11 mouse cellular contexts compared by ENCODE assay signal in genomic region chr17:28326951-28327350, GRCm38 (mm10). TPM values are rescaled to one million over a fixed set of nuclear protein-coding genes. Genes with fewer than 3 reads are reported as not detected.
A peak's percentile ranks its signal among the peaks of the same experiment; 100 is the strongest.
DNase-seq lines count a peak whose midpoint lies in the region; ATAC-seq and TF ChIP-seq lines count a peak whose summit lies in the region.
"Had no signal": no experiment of that assay in that cellular context is flagged by ENCODE, and none has a peak within 500 bp of the region (broad histone marks: within the 10 kb centered on the region; RNA-seq: fewer than 3 reads in every experiment).

No protein-coding gene starts in this region.

- H3K27ac ChIP-seq in hindbrain, embryonic 10.5 days: peak overlapping the region; percentile 98
- H3K27ac ChIP-seq in hindbrain, embryonic 11.5 days (ENCODE audit: low read depth, low read length): no peak overlapping the region
- no peak overlapping the region; the same call in 1 of the 2 replicates for H3K27ac ChIP-seq in neural tube, embryonic 13.5 days (replicated peaks)
- H3K27ac ChIP-seq in intestine, embryonic 15.5 days: peak overlapping the region; percentile 96
- H3K27ac ChIP-seq in stomach, postnatal 0 days (replicated peaks): peak overlapping the region; percentile 98

- H3K4me3 ChIP-seq in hindbrain, embryonic 10.5 days: no peak overlapping the region
- no peak overlapping the region for H3K4me3 ChIP-seq in hindbrain, embryonic 11.5 days (ENCODE audit: low read depth, low read length)
- no peak overlapping the region for H3K4me3 ChIP-seq in neural tube, embryonic 13.5 days
- no peak overlapping the region for H3K4me3 ChIP-seq in intestine, embryonic 15.5 days (replicated peaks)
- no peak overlapping the region for H3K4me3 ChIP-seq in stomach, postnatal 0 days (ENCODE audit: low read depth, low read length)

- H3K27me3 ChIP-seq in hindbrain, embryonic 10.5 days (ENCODE audit: insufficient read depth, poor library complexity, severe bottlenecking): no peaks in the 10 kb centered on the region
- H3K27me3 ChIP-seq in hindbrain, embryonic 11.5 days (ENCODE audit: control insufficient read depth, insufficient read depth, low read length): no peaks in the 10 kb centered on the region
- no peaks in the 10 kb centered on the region for H3K27me3 ChIP-seq in neural tube, embryonic 13.5 days
- no peaks in the 10 kb centered on the region for H3K27me3 ChIP-seq in intestine, embryonic 15.5 days (replicated peaks)
- no peaks in the 10 kb centered on the region for H3K27me3 ChIP-seq in stomach, postnatal 0 days (ENCODE audit: control insufficient read depth, insufficient read depth, low read length)
- H3K27me3 ChIP-seq: megakaryocyte, embryonic 14.5 days had no signal

- H3K9me3 ChIP-seq in hindbrain, embryonic 10.5 days: peaks cover 6% of the 10 kb centered on the region; the same call in 1 of the 2 replicates
- no peaks in the 10 kb centered on the region for H3K9me3 ChIP-seq in hindbrain, embryonic 11.5 days (ENCODE audit: control insufficient read depth, low read length)
- H3K9me3 ChIP-seq in neural tube, embryonic 13.5 days: no peaks in the 10 kb centered on the region; the same call in 1 of the 2 replicates
- no peaks in the 10 kb centered on the region for H3K9me3 ChIP-seq in intestine, embryonic 15.5 days
- H3K9me3 ChIP-seq in stomach, postnatal 0 days (ENCODE audit: control insufficient read depth, low read length): no peaks in the 10 kb centered on the region

- peaks cover 45% of the 10 kb centered on the region for H3K4me1 ChIP-seq in hindbrain, embryonic 10.5 days (replicated peaks)
- peaks cover 2% of the 10 kb centered on the region; the same call in 1 of the 2 replicates for H3K4me1 ChIP-seq in hindbrain, embryonic 11.5 days (replicated peaks; ENCODE audit: control insufficient read depth, insufficient read depth, low read length)
- H3K4me1 ChIP-seq in neural tube, embryonic 13.5 days (replicated peaks): peaks cover 28% of the 10 kb centered on the region
- H3K4me1 ChIP-seq in intestine, embryonic 15.5 days (replicated peaks): peaks cover 24% of the 10 kb centered on the region
- peaks cover 6% of the 10 kb centered on the region; the same call in 1 of the 2 replicates for H3K4me1 ChIP-seq in stomach, postnatal 0 days (replicated peaks; ENCODE audit: control insufficient read depth, insufficient read depth)

- TF ChIP-seq EP300 in stomach, postnatal 0 days (optimal IDR thresholded peaks at IDR 0.05): no peak

- no peak for ATAC-seq in hindbrain, embryonic 11.5 days (ENCODE audit: low FRiP score)
- ATAC-seq in neural tube, embryonic 13.5 days (ENCODE audit: low read depth): no peak
- ATAC-seq in intestine, embryonic 15.5 days: no peak
- ATAC-seq in stomach, postnatal 0 days (ENCODE audit: low FRiP score, low TSS enrichment): no peak
- ATAC-seq in inflammation-experienced regulatory T-cells, adult 6 months: no peak
- ATAC-seq: activated CD4-positive, CD25-positive, alpha-beta regulatory T cell, adult 4 months had no signal

- peaks cover 77% of the 10 kb centered on the region for H3K36me3 ChIP-seq in hindbrain, embryonic 10.5 days
- 0 out of 2 replicates have a peak, but pooled peaks cover 3% of the 10 kb centered on the region for H3K36me3 ChIP-seq in hindbrain, embryonic 11.5 days (ENCODE audit: control insufficient read depth, insufficient read depth, low read length)
- peaks cover 40% of the 10 kb centered on the region for H3K36me3 ChIP-seq in neural tube, embryonic 13.5 days
- peaks cover 17% of the 10 kb centered on the region for H3K36me3 ChIP-seq in intestine, embryonic 15.5 days
- H3K36me3 ChIP-seq in stomach, postnatal 0 days (ENCODE audit: control insufficient read depth, insufficient read depth, low read length): peaks cover 11% of the 10 kb centered on the region

- WGBS in hindbrain, embryonic 10.5 days: 88% methylated on average over 3 of the region's 3 CpGs
- WGBS in hindbrain, embryonic 11.5 days: 81% methylated on average over 3 of the region's 3 CpGs
- WGBS in neural tube, embryonic 13.5 days: 85% methylated on average over 3 of the region's 3 CpGs
- 71% methylated on average over 3 of the region's 3 CpGs for WGBS in intestine, embryonic 15.5 days
- WGBS in stomach, postnatal 0 days: 76% methylated on average over 3 of the region's 3 CpGs

- no peak for DNase-seq in hindbrain, embryonic 10.5 days (ENCODE audit: low spot score)
- DNase-seq in hindbrain, embryonic 11.5 days (ENCODE audit: low spot score): no peak
- no peak for DNase-seq in neural tube, embryonic 10.5 days (ENCODE audit: extremely low spot score, low spot score)
- DNase-seq in stomach, postnatal 0 days (ENCODE audit: low spot score): no peak
- DNase-seq: cerebellum, adult 2 months; heart, adult 18-20 months had no signal

- no peak overlapping the region for H3K9ac ChIP-seq in hindbrain, embryonic 11.5 days (ENCODE audit: low read depth, low read length)
- H3K9ac ChIP-seq in neural tube, embryonic 13.5 days: peak overlapping the region; percentile 84
- H3K9ac ChIP-seq in intestine, embryonic 15.5 days: 0 out of 2 replicates have a peak overlapping the region, but pooled peaks have one; percentile 55
- H3K9ac ChIP-seq in stomach, postnatal 0 days (ENCODE audit: low read length): no peak overlapping the region

- TF ChIP-seq CTCF in stomach, postnatal 0 days (IDR thresholded peaks at IDR 0.05; ENCODE audit: low read depth): no peak

- H3K4me2 ChIP-seq in hindbrain, embryonic 11.5 days (replicated peaks; ENCODE audit: low read depth, low read length): no peak overlapping the region
- no peak overlapping the region for H3K4me2 ChIP-seq in neural tube, embryonic 13.5 days
- H3K4me2 ChIP-seq in intestine, embryonic 15.5 days (replicated peaks): peak overlapping the region; percentile 80; the same call in 1 of the 2 replicates
- H3K4me2 ChIP-seq in stomach, postnatal 0 days (replicated peaks; ENCODE audit: low read depth): no peak overlapping the region

RNA-seq across cellular contexts. Expression of gene Rpl10a, which starts 1.3 kb away (rescaled TPM):
- 439 and 483 TPM in 2 replicates for polyA plus RNA-seq in hindbrain, embryonic 10.5 days (2016; fragmentation: Nextera tagmentation; extraction: Ambion mirVana)
- polyA plus RNA-seq in hindbrain, embryonic 11.5 days (2014; fragmentation: Nextera tagmentation; extraction: Ambion mirVana): 445 and 475 TPM in 2 replicates
- polyA plus RNA-seq in neural tube, embryonic 13.5 days (2015; fragmentation: Nextera tagmentation; extraction: Ambion mirVana): 381 and 408 TPM in 2 replicates
- polyA plus RNA-seq in intestine, embryonic 15.5 days (2015; fragmentation: Nextera tagmentation; extraction: Ambion mirVana): 639 and 690 TPM in 2 replicates
- polyA plus RNA-seq in stomach, postnatal 0 days (2015; fragmentation: Nextera tagmentation; extraction: Ambion mirVana): 491 and 514 TPM in 2 replicates
- 100 to 1,000 TPM; 514 to 941 (median 691) TPM for polyA plus RNA-seq in inflammation-experienced regulatory T-cells, adult 6 months (2017; shearing (Covaris generic))

RNA-seq across cellular contexts. Expression of gene Fance, which starts 13.6 kb away (rescaled TPM):
- polyA plus RNA-seq in hindbrain, embryonic 10.5 days (2016; fragmentation: Nextera tagmentation; extraction: Ambion mirVana): 32.6 and 32.9 TPM in 2 replicates
- 18.7 and 22.5 TPM in 2 replicates for polyA plus RNA-seq in hindbrain, embryonic 11.5 days (2014; fragmentation: Nextera tagmentation; extraction: Ambion mirVana)
- polyA plus RNA-seq in neural tube, embryonic 13.5 days (2015; fragmentation: Nextera tagmentation; extraction: Ambion mirVana): 23.2 and 23.3 TPM in 2 replicates
- 22.7 and 29.8 TPM in 2 replicates for polyA plus RNA-seq in intestine, embryonic 15.5 days (2015; fragmentation: Nextera tagmentation; extraction: Ambion mirVana)
- 19.2 and 20.4 TPM in 2 replicates for polyA plus RNA-seq in stomach, postnatal 0 days (2015; fragmentation: Nextera tagmentation; extraction: Ambion mirVana)
- 1 to 10 TPM; 3.2 to 8.3 (median 6.6) TPM for polyA plus RNA-seq in inflammation-experienced regulatory T-cells, adult 6 months (2017; shearing (Covaris generic))

RNA-seq across cellular contexts. Expression of gene Tead3, which starts 23.7 kb away (rescaled TPM):
- 5.5 and 6.1 TPM in 2 replicates for polyA plus RNA-seq in hindbrain, embryonic 10.5 days (2016; fragmentation: Nextera tagmentation; extraction: Ambion mirVana)
- polyA plus RNA-seq in hindbrain, embryonic 11.5 days (2014; fragmentation: Nextera tagmentation; extraction: Ambion mirVana): 3.7 and 5.1 TPM in 2 replicates
- 2.1 and 2.8 TPM in 2 replicates for polyA plus RNA-seq in neural tube, embryonic 13.5 days (2015; fragmentation: Nextera tagmentation; extraction: Ambion mirVana)
- 8.9 and 10.0 TPM in 2 replicates for polyA plus RNA-seq in intestine, embryonic 15.5 days (2015; fragmentation: Nextera tagmentation; extraction: Ambion mirVana)
- polyA plus RNA-seq in stomach, postnatal 0 days (2015; fragmentation: Nextera tagmentation; extraction: Ambion mirVana): 8.7 and 9.2 TPM in 2 replicates
- polyA plus RNA-seq in inflammation-experienced regulatory T-cells, adult 6 months (2017; shearing (Covaris generic)): not detected
- polyA plus RNA-seq: activated CD4-positive, CD25-positive, alpha-beta regulatory T cell, adult 4 months had no signal

RNA-seq across cellular contexts. Expression of gene Tulp1, which starts 38.1 kb away (rescaled TPM):
- polyA plus RNA-seq in hindbrain, embryonic 10.5 days (2016; fragmentation: Nextera tagmentation; extraction: Ambion mirVana): 2.8 and 4.0 TPM in 2 replicates
- polyA plus RNA-seq in hindbrain, embryonic 11.5 days (2014; fragmentation: Nextera tagmentation; extraction: Ambion mirVana): 2.9 and 4.1 TPM in 2 replicates
- 2.7 and 2.8 TPM in 2 replicates for polyA plus RNA-seq in neural tube, embryonic 13.5 days (2015; fragmentation: Nextera tagmentation; extraction: Ambion mirVana)
- 3.6 and 4.1 TPM in 2 replicates for polyA plus RNA-seq in intestine, embryonic 15.5 days (2015; fragmentation: Nextera tagmentation; extraction: Ambion mirVana)
- polyA plus RNA-seq in stomach, postnatal 0 days (2015; fragmentation: Nextera tagmentation; extraction: Ambion mirVana): 3.3 and 3.5 TPM in 2 replicates
- under 1 TPM in 2 of 3 experiments, not detected in 1; 0.24 to 0.39 TPM for polyA plus RNA-seq in inflammation-experienced regulatory T-cells, adult 6 months (2017; shearing (Covaris generic))
- polyA plus RNA-seq: activated CD4-positive, CD25-positive, alpha-beta regulatory T cell, adult 4 months; cerebellum, adult 2 months had no signal

Comparison
In these comparisons a context has a peak if more than half of its experiments do, and no peak if none do; other contexts are left out.
1. H3K27ac ChIP-seq: peak in hindbrain, embryonic 10.5 days (single experiment), intestine, embryonic 15.5 days (single experiment) and stomach, postnatal 0 days (single experiment); none in hindbrain, embryonic 11.5 days (single experiment) and neural tube, embryonic 13.5 days (single experiment).
2. H3K9ac ChIP-seq: peak in neural tube, embryonic 13.5 days (single experiment) and intestine, embryonic 15.5 days (single experiment); none in hindbrain, embryonic 11.5 days (single experiment) and stomach, postnatal 0 days (single experiment).